Mouse (Mus musculus) ES-Bruce4 (cell line): ENCODE measurements around the gene Dync1i1.

Source experiments
- CTCF ChIP-seq: IDR thresholded peaks from one replicate; pipeline ENCODE4 v1.8.1; 2011; ENCODE audit warnings: low read depth, low read length
- EP300 ChIP-seq: IDR thresholded peaks from 2 replicates; pipeline ENCODE4 v1.6.1; 2011; ENCODE audit warnings: low read depth, low read length; ENCODE audit not compliant: insufficient read depth
- POLR2A ChIP-seq: IDR thresholded peaks from one replicate; pipeline ENCODE4 v1.8.1; 2011; ENCODE audit warnings: low read length; ENCODE audit not compliant: insufficient read depth

GRCm38 (mm10) chr6:5679738-5680137 lies 45.7 kb upstream of the Dync1i1 start:
- TF ChIP-seq EP300, result no peak
- TF ChIP-seq CTCF, result no peak
- no peak for TF ChIP-seq POLR2A
